Comparison of ENCODE assay signal across 9 mouse cellular contexts in the genomic region with DNA sequence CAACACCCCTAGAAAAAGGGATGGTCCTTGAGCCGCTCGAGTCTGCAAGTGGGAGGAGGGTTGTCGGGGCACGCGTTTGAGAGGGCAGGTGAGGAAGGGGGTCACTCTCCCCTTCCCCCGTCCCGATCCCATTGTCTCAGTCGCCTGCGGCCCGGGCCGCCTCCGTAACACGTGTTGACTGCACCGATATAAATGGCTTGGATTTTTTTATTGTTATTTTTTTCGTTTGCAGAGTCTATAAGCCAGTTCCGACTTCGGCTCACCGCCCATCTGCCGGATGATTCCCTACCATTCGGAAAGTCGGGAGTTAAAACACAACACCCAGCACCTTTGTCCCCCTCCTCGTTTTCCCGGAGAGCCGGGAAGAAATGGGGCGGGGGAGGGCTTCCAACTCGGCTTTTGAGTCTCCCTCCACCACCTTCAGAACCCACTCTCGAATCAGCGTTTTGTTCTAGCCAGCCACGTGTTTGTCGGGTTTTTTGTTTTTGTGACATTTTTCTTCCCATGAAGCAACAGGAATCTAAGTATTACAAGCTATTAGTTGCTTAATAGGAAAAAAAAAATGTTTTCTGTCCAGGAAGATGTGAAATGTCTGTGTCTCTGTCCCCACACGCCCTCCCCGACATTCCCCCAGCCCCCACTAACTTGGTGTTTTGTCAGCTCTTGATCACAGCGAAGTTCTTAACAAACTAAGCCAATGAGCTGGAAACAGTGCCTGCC. TPM values are rescaled to one million over a fixed set of nuclear protein-coding genes. Genes with fewer than 3 reads are reported as not detected.
DNase-seq lines count a peak whose midpoint lies in the region; ATAC-seq and TF ChIP-seq lines count a peak whose summit lies in the region.
"Had no signal": no experiment of that assay in that cellular context is flagged by ENCODE, and none has a peak within 500 bp of the region (broad histone marks: within the 10 kb centered on the region; RNA-seq: fewer than 3 reads in every experiment).

No protein-coding gene starts in this region.

- H3K27ac ChIP-seq in lung, embryonic 14.5 days (ENCODE audit: low read depth), result peak overlapping the region; percentile 97
- H3K27ac ChIP-seq in embryonic facial prominence, embryonic 11.5 days (replicated peaks; ENCODE audit: low read depth, low read length), result peak overlapping the region; percentile 98
- H3K27ac ChIP-seq in liver, embryonic 15.5 days (replicated peaks), result no peak overlapping the region; the same call in 1 of the 2 replicates

- under 1% methylated on average over 33 of the region's 33 CpGs for WGBS in lung, embryonic 14.5 days
- WGBS in embryonic facial prominence, embryonic 11.5 days, result under 1% methylated on average over 33 of the region's 33 CpGs
- WGBS in liver, embryonic 15.5 days (ENCODE audit: insufficient replicate concordance), result under 1% methylated on average over 33 of the region's 33 CpGs

- TF ChIP-seq CTCF in lung, embryonic 14.5 days (IDR thresholded peaks at IDR 0.05; ENCODE audit: low read depth), result 0 out of 2 replicates have a peak, but pooled peaks have one; percentile 12

- H3K9ac ChIP-seq in lung, embryonic 14.5 days, result peak overlapping the region; percentile 98
- peak overlapping the region; percentile 99 for H3K9ac ChIP-seq in embryonic facial prominence, embryonic 11.5 days (replicated peaks; ENCODE audit: low read length)
- H3K9ac ChIP-seq in liver, embryonic 15.5 days, result peak overlapping the region; percentile 32

- intact Hi-C loops in heart, postnatal 14 days (cut with DNase I), result loop anchor here (5.0 kb wide), 2 partner anchors 195 to 285 kb away; a partner anchor contains a TSS

- DNase-seq in lung, embryonic 14.5 days, result peak; percentile 62
- DNase-seq in lung, postnatal 36 days, result no peak
- DNase-seq in embryonic facial prominence, embryonic 11.5 days (ENCODE audit: low spot score), result peak; percentile 76
- DNase-seq in heart, postnatal 14 days, result peak; percentile 19 to 25
- DNase-seq in left cerebral cortex, adult 11 months (ENCODE audit: low spot score), result no peak
- DNase-seq in layer of hippocampus, postnatal 25 days (ENCODE audit: extremely low spot score in 1 of 2, low spot score in 1 of 2), result no peak
- DNase-seq in gastrocnemius, postnatal 10 days, result no peak

- ATAC-seq in lung, embryonic 14.5 days (ENCODE audit: insufficient read depth), result peak; percentile 12; the same call in 1 of the 2 replicates
- ATAC-seq in embryonic facial prominence, embryonic 11.5 days (replicated peaks; ENCODE audit: insufficient number of reproducible peaks, low FRiP score, low TSS enrichment, low read depth), result peak; percentile 46; the same call in 1 of the 2 replicates
- 0 out of 2 replicates have a peak, but pooled peaks have one; percentile 2 for ATAC-seq in liver, embryonic 15.5 days (ENCODE audit: insufficient read depth)

- H3K27me3 ChIP-seq in lung, embryonic 14.5 days (ENCODE audit: insufficient read depth, low read length), result no peaks in the 10 kb centered on the region
- no peaks in the 10 kb centered on the region for H3K27me3 ChIP-seq in embryonic facial prominence, embryonic 11.5 days (ENCODE audit: control insufficient read depth, insufficient read depth, low read length)
- H3K27me3 ChIP-seq in liver, embryonic 15.5 days, result peaks cover 59% of the 10 kb centered on the region

- H3K36me3 ChIP-seq in lung, embryonic 14.5 days (ENCODE audit: insufficient read depth), result no peaks in the 10 kb centered on the region
- no peaks in the 10 kb centered on the region for H3K36me3 ChIP-seq in embryonic facial prominence, embryonic 11.5 days (replicated peaks; ENCODE audit: control insufficient read depth, insufficient read depth, low read depth, low read length)
- no peaks in the 10 kb centered on the region for H3K36me3 ChIP-seq in liver, embryonic 15.5 days (replicated peaks)

- peak overlapping the region; percentile 90 for H3K4me3 ChIP-seq in lung, embryonic 14.5 days (ENCODE audit: low read depth, low read length)
- peak overlapping the region; percentile 98 for H3K4me3 ChIP-seq in embryonic facial prominence, embryonic 11.5 days (ENCODE audit: low read depth, low read length)
- H3K4me3 ChIP-seq in liver, embryonic 15.5 days (replicated peaks), result peak overlapping the region; percentile 71

- H3K4me1 ChIP-seq in lung, embryonic 14.5 days (ENCODE audit: insufficient read depth), result 0 out of 2 replicates have a peak, but pooled peaks cover 3% of the 10 kb centered on the region
- no peaks in the 10 kb centered on the region; the same call in 1 of the 2 replicates for H3K4me1 ChIP-seq in embryonic facial prominence, embryonic 11.5 days (ENCODE audit: control insufficient read depth, insufficient read depth, low read length)
- H3K4me1 ChIP-seq in liver, embryonic 15.5 days (replicated peaks), result peaks cover 50% of the 10 kb centered on the region

- H3K9me3 ChIP-seq in lung, embryonic 14.5 days (ENCODE audit: low read depth, low read length), result no peaks in the 10 kb centered on the region
- no peaks in the 10 kb centered on the region for H3K9me3 ChIP-seq in embryonic facial prominence, embryonic 11.5 days (replicated peaks; ENCODE audit: control insufficient read depth, low read length)
- no peaks in the 10 kb centered on the region for H3K9me3 ChIP-seq in liver, embryonic 15.5 days (replicated peaks)

- peak overlapping the region; percentile 83 for H3K4me2 ChIP-seq in lung, embryonic 14.5 days
- H3K4me2 ChIP-seq in embryonic facial prominence, embryonic 11.5 days (ENCODE audit: low read depth, low read length), result peak overlapping the region; percentile 84
- peak overlapping the region; percentile 95 for H3K4me2 ChIP-seq in liver, embryonic 15.5 days

RNA-seq across cellular contexts. Expression of a gene that starts 1.9 kb away (rescaled TPM):
- polyA plus RNA-seq in lung, embryonic 14.5 days (2014; fragmentation: Nextera tagmentation; extraction: Ambion mirVana), result 25.6 and 30.9 TPM in 2 replicates
- 78.7 and 85.5 TPM in 2 replicates for polyA plus RNA-seq in embryonic facial prominence, embryonic 11.5 days (2014; fragmentation: Nextera tagmentation; extraction: Ambion mirVana)
- under 1 TPM; 0.46 to 0.76 TPM for total RNA-seq in heart, postnatal 14 days (2021)
- polyA plus RNA-seq in liver, embryonic 15.5 days (2015; fragmentation: Nextera tagmentation; extraction: Ambion mirVana), result 11.9 and 12.9 TPM in 2 replicates
- total RNA-seq in layer of hippocampus, postnatal 25 days (2021), result under 1 TPM in 1 of 2 experiments, not detected in 1; 0.12 TPM
- 1 to 10 TPM in 1 of 2 experiments, under 1 TPM in 1; 0.23 to 1.4 TPM for total RNA-seq in gastrocnemius, postnatal 10 days (2021)
- total RNA-seq: neutrophil, adult 5-6 weeks had no signal

RNA-seq across cellular contexts. Expression of a gene that starts 16.7 kb away (rescaled TPM):
- not detected in 2 replicates for polyA plus RNA-seq in lung, embryonic 14.5 days (2014; fragmentation: Nextera tagmentation; extraction: Ambion mirVana)
- polyA plus RNA-seq in embryonic facial prominence, embryonic 11.5 days (2014; fragmentation: Nextera tagmentation; extraction: Ambion mirVana), result 0.50 TPM in 1 of 2 replicates, not detected in the other
- total RNA-seq in heart, postnatal 14 days (2021), result not detected
- polyA plus RNA-seq in liver, embryonic 15.5 days (2015; fragmentation: Nextera tagmentation; extraction: Ambion mirVana), result not detected in 2 replicates
- not detected for total RNA-seq in layer of hippocampus, postnatal 25 days (2021)
- not detected for total RNA-seq in gastrocnemius, postnatal 10 days (2021)
- total RNA-seq: neutrophil, adult 5-6 weeks had no signal

RNA-seq across cellular contexts. Expression of a gene that starts 27.0 kb away (rescaled TPM):
- 37.2 and 37.6 TPM in 2 replicates for polyA plus RNA-seq in lung, embryonic 14.5 days (2014; fragmentation: Nextera tagmentation; extraction: Ambion mirVana)
- 37.3 and 37.7 TPM in 2 replicates for polyA plus RNA-seq in embryonic facial prominence, embryonic 11.5 days (2014; fragmentation: Nextera tagmentation; extraction: Ambion mirVana)
- 10 to 100 TPM; 45.8 to 51.2 TPM for total RNA-seq in heart, postnatal 14 days (2021)
- 61.1 and 64.2 TPM in 2 replicates for polyA plus RNA-seq in liver, embryonic 15.5 days (2015; fragmentation: Nextera tagmentation; extraction: Ambion mirVana)
- total RNA-seq in layer of hippocampus, postnatal 25 days (2021), result 100 to 1,000 TPM in 1 of 2 experiments, 10 to 100 TPM in 1; 99.8 to 103 TPM
- total RNA-seq in gastrocnemius, postnatal 10 days (2021), result 10 to 100 TPM; 31.6 to 34.5 TPM

RNA-seq across cellular contexts. Expression of a gene that starts 57.5 kb away (rescaled TPM):
- polyA plus RNA-seq in lung, embryonic 14.5 days (2014; fragmentation: Nextera tagmentation; extraction: Ambion mirVana), result 37.8 and 43.2 TPM in 2 replicates
- 28.2 and 28.3 TPM in 2 replicates for polyA plus RNA-seq in embryonic facial prominence, embryonic 11.5 days (2014; fragmentation: Nextera tagmentation; extraction: Ambion mirVana)
- total RNA-seq in heart, postnatal 14 days (2021), result 10 to 100 TPM; 31.9 to 36.8 TPM
- 14.4 and 16.5 TPM in 2 replicates for polyA plus RNA-seq in liver, embryonic 15.5 days (2015; fragmentation: Nextera tagmentation; extraction: Ambion mirVana)
- 10 to 100 TPM; 51.6 to 58.2 TPM for total RNA-seq in layer of hippocampus, postnatal 25 days (2021)
- total RNA-seq in gastrocnemius, postnatal 10 days (2021), result 10 to 100 TPM; 24.2 to 29.8 TPM

Comparison
In these comparisons a context has a peak if more than half of its experiments do, and no peak if none do; other contexts are left out.
1. DNase-seq: peak in lung, embryonic 14.5 days (single experiment), embryonic facial prominence, embryonic 11.5 days (single experiment) and heart, postnatal 14 days (2 of 2); none in lung, postnatal 36 days (single experiment), left cerebral cortex, adult 11 months (single experiment), layer of hippocampus, postnatal 25 days (0 of 2) and gastrocnemius, postnatal 10 days (single experiment).
2. H3K9ac ChIP-seq: peak in every context shown above with its lines; median percentile 99 in embryonic facial prominence, embryonic 11.5 days; 98 in lung, embryonic 14.5 days; 32 in liver, embryonic 15.5 days.
3. Peak in every context shown above with its lines, with median percentiles within 50 percentile points of each other: ATAC-seq, H3K4me2 ChIP-seq and H3K4me3 ChIP-seq.